Mouse (Mus musculus): ENCODE results near the gene Tmem238. TPM values are rescaled to one million over a fixed set of nuclear protein-coding genes. Genes with fewer than 3 reads are reported as not detected.
A peak's percentile ranks its signal among the peaks of the same experiment; 100 is the strongest.
"Not testable (repeated sequence)": the region's sequence is repeated elsewhere in the genome, so short reads cannot be mapped to it uniquely, and the experiment has no call there.

Gene Tmem238
- 1 to 10 TPM; 2.2 to 5.5 (median 5.0) TPM for total RNA-seq (2022)

GRCm38 (mm10) chr7:4789436-4789935 lies at the start of gene Tmem238:
Tmem238 (minus strand) TSS chr7:4789656.
- DNase-seq (ENCODE audit: low spot score) = no peak

- no peak for DNase-seq (ENCODE audit: low spot score)
Measured at GRCm38 (mm10) chr7:4837639-4838038, 48.2 kb upstream of the Tmem238 start.

- DNase-seq (ENCODE audit: low spot score) = no peak
Measured at GRCm38 (mm10) chr7:4836351-4836792, 46.9 kb upstream of the Tmem238 start.

GRCm38 (mm10) chr7:4835631-4836327 lies 46.3 kb upstream of the Tmem238 start:
- DNase-seq (ENCODE audit: low spot score) = no peak

- no peak for DNase-seq (ENCODE audit: low spot score)
Measured at GRCm38 (mm10) chr7:4830476-4830875, 41.0 kb upstream of the Tmem238 start.

- DNase-seq (ENCODE audit: low spot score) = no peak
Measured at GRCm38 (mm10) chr7:4825365-4825764, 35.9 kb upstream of the Tmem238 start.

- DNase-seq (ENCODE audit: low spot score) = no peak
Measured at GRCm38 (mm10) chr7:4822162-4822907, 32.9 kb upstream of the Tmem238 start.

GRCm38 (mm10) chr7:4821690-4822089 lies 32.2 kb upstream of the Tmem238 start:
- DNase-seq (ENCODE audit: low spot score) = no peak

GRCm38 (mm10) chr7:4820925-4821324 lies 31.5 kb upstream of the Tmem238 start:
- not testable (repeated sequence) for DNase-seq (ENCODE audit: low spot score)

GRCm38 (mm10) chr7:4816559-4816958 lies 27.1 kb upstream of the Tmem238 start:
- no peak for DNase-seq (ENCODE audit: low spot score)

- DNase-seq (ENCODE audit: low spot score) = no peak
Measured at GRCm38 (mm10) chr7:4813105-4813791, 23.8 kb upstream of the Tmem238 start.

- peak; percentile 99 for DNase-seq (ENCODE audit: low spot score)
Measured at GRCm38 (mm10) chr7:4812303-4813104, 23.0 kb upstream of the Tmem238 start, which contains the start of gene Ube2s. Ube2s (minus strand) TSS chr7:4812590.

- DNase-seq (ENCODE audit: low spot score) = no peak
Measured at GRCm38 (mm10) chr7:4811842-4812302, 22.4 kb upstream of the Tmem238 start.

- not testable (repeated sequence) for DNase-seq (ENCODE audit: low spot score)
Measured at GRCm38 (mm10) chr7:4811131-4811530, 21.7 kb upstream of the Tmem238 start.

GRCm38 (mm10) chr7:4806716-4807115 lies 17.3 kb upstream of the Tmem238 start:
- peak; percentile 41 for DNase-seq (ENCODE audit: low spot score)

- DNase-seq (ENCODE audit: low spot score) = no peak
Measured at GRCm38 (mm10) chr7:4802247-4802646, 12.8 kb upstream of the Tmem238 start.

- peak; percentile 21 for DNase-seq (ENCODE audit: low spot score)
Measured at GRCm38 (mm10) chr7:4795767-4796433, 6.4 kb upstream of the Tmem238 start.

- DNase-seq (ENCODE audit: low spot score) = no peak
Measured at GRCm38 (mm10) chr7:4794631-4795168, 5.2 kb upstream of the Tmem238 start.

GRCm38 (mm10) chr7:4793674-4794073 lies 4.2 kb upstream of the Tmem238 start:
- DNase-seq (ENCODE audit: low spot score) = no peak

- not testable (repeated sequence) for DNase-seq (ENCODE audit: low spot score)
Measured at GRCm38 (mm10) chr7:4793248-4793647, 3.8 kb upstream of the Tmem238 start.
